Mouse (Mus musculus): ENCODE measurements around the gene Klra2.

DNA sequence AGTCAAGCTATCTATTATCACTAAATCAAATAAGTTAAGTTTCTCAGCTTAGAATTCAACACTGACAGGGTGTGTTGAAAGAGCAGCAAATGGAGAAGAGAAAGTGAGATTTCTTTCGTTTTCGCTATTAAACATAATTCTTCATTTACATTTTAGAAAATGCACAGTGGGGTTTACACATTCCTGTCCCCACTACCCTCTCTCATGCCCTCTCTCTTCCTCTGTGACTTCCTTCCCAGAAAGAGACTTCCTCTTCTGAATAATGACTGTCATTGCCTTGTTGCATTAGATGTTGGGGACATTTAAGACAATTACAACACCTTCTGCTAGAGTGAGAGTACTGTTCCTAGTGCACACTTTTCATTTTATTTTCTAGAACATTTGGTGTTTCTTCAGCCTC lies 22.4 kb upstream of the Klra2 start:
- TF ChIP-seq POLR2A (IDR thresholded peaks at IDR 0.05; ENCODE audit: insufficient read depth, low read length) (no peak), CTCF (IDR thresholded peaks at IDR 0.05; ENCODE audit: low read depth, low read length) (no peak), EP300 (IDR thresholded peaks at IDR 0.05; ENCODE audit: insufficient read depth, low read depth, low read length) (no peak)
